Mouse (Mus musculus): ENCODE results near the gene Ttll1. TPM values are rescaled to one million over a fixed set of nuclear protein-coding genes. Genes with fewer than 3 reads are reported as not detected.
"Not testable (repeated sequence)": the region's sequence is repeated elsewhere in the genome, so short reads cannot be mapped to it uniquely, and the experiment has no call there.

Gene Ttll1
- polyA plus RNA-seq, 1 experiment from 2014 or later: 57.0 TPM

DNA sequence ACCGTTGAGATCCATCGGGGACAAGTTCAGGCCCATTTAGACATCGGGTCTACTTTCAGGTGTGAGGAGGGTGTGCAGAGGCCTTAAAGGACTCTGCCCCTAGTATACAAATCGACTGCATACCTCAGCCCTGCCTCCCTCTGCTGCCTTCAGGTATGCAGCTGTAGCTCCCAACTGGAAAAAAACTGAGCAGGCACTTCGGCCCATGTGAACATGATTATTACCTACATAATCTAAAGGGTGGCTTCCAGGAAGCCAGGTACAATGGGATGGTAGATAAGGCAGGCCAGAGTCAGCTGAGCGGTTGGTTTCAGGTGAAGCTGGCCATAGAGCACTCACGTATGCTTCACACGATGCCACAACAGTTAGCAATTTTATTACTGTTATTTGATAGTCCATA, 48.3 kb downstream of the Ttll1 start:
- not testable (repeated sequence) for H3K4me2 ChIP-seq; H3K4me3 ChIP-seq (replicated peaks); ATAC-seq (ENCODE audit: low FRiP score); H3K9me3 ChIP-seq; H3K27ac ChIP-seq; H3K27me3 ChIP-seq; H3K36me3 ChIP-seq (replicated peaks); H3K9ac ChIP-seq
- WGBS: 95% methylated on average over 8 of the region's 8 CpGs
- peaks cover 10% of the 10 kb centered on the region for H3K4me1 ChIP-seq

DNA sequence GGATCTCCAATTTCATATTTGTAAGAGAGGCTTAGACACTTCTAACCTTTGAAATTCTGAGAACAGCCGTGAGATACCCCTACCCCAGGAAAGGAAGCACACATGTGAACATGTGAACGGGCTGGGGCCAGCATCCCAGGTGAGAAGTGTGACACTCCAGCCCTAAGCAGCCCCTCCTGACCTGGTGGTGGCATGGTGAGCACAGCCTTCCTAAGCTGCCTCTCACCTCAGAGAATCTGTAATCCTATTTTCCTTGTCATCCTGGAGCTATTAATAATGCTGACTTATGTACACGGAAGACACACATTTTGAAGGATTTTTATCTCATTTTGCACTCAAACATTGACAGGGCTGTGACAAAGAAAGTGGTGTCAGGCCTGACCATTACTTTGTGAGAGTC, 49.8 kb downstream of the Ttll1 start:
- Histone ChIP-seq H3K36me3 (replicated peaks) (no peaks in the 10 kb centered on the region), H3K4me3 (replicated peaks) (no peak overlapping the region), H3K27me3 (no peaks in the 10 kb centered on the region), H3K4me1 (peaks cover 10% of the 10 kb centered on the region), H3K9ac (no peak overlapping the region), H3K9me3 (no peaks in the 10 kb centered on the region), H3K4me2 (no peak overlapping the region), H3K27ac (no peak overlapping the region)
- 88% methylated on average over 3 of the region's 3 CpGs for WGBS
- ATAC-seq (ENCODE audit: low FRiP score): no peak

- no peaks in the 10 kb centered on the region for H3K9me3 ChIP-seq
- no peaks in the 10 kb centered on the region for H3K27me3 ChIP-seq
- H3K36me3 ChIP-seq (replicated peaks): no peaks in the 10 kb centered on the region
- no peak overlapping the region for H3K9ac ChIP-seq
- no peak overlapping the region for H3K4me2 ChIP-seq
- 88% methylated on average over 1 of the region's 1 CpGs for WGBS
- no peak for ATAC-seq (ENCODE audit: low FRiP score)
- no peak overlapping the region for H3K4me3 ChIP-seq (replicated peaks)
- no peaks in the 10 kb centered on the region for H3K4me1 ChIP-seq
- H3K27ac ChIP-seq: no peak overlapping the region
Measured at GRCm38 (mm10) chr15:83457541-83457940, 53.2 kb downstream of the Ttll1 start.

- H3K4me1 ChIP-seq: no peaks in the 10 kb centered on the region
- H3K27ac ChIP-seq: no peak overlapping the region
- H3K4me3 ChIP-seq (replicated peaks): no peak overlapping the region
- no peaks in the 10 kb centered on the region for H3K9me3 ChIP-seq
- no peaks in the 10 kb centered on the region for H3K36me3 ChIP-seq (replicated peaks)
- no peak overlapping the region for H3K9ac ChIP-seq
- H3K4me2 ChIP-seq: no peak overlapping the region
- WGBS: 93% methylated on average over 5 of the region's 5 CpGs
- ATAC-seq (ENCODE audit: low FRiP score): no peak
- H3K27me3 ChIP-seq: no peaks in the 10 kb centered on the region
Measured at GRCm38 (mm10) chr15:83455637-83456036, 55.1 kb downstream of the Ttll1 start.

DNA sequence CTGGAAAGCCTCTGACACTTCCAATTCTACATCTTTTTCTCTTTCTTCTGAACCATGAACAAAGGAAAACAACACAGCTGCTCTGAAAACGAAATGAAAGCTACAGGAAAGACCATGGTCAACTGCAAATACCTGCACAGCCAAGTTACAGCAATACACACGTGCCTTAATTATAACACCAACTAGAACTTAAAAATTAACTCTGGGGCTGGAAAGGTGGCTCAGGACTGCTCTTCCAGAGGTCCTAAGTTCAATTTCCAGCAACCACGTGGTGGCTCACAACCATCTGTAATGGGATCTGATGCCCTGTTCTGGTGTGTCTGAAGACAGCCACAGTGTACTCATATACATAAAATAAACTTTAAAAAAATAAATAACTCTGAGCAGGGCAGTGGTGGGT, 55.7 kb downstream of the Ttll1 start:
- no peak overlapping the region for H3K4me2 ChIP-seq
- H3K9ac ChIP-seq: no peak overlapping the region
- WGBS: 85% methylated on average over 3 of the region's 3 CpGs
- no peaks in the 10 kb centered on the region for H3K4me1 ChIP-seq
- ATAC-seq (ENCODE audit: low FRiP score): no peak
- H3K27ac ChIP-seq: no peak overlapping the region
- H3K9me3 ChIP-seq: no peaks in the 10 kb centered on the region
- H3K27me3 ChIP-seq: no peaks in the 10 kb centered on the region
- no peaks in the 10 kb centered on the region for H3K36me3 ChIP-seq (replicated peaks)
- no peak overlapping the region for H3K4me3 ChIP-seq (replicated peaks)

GRCm38 (mm10) chr15:83454419-83454818, 56.3 kb downstream of the Ttll1 start:
- no peak overlapping the region for H3K9ac ChIP-seq
- no peaks in the 10 kb centered on the region for H3K27me3 ChIP-seq
- no peaks in the 10 kb centered on the region for H3K9me3 ChIP-seq
- no peak overlapping the region for H3K27ac ChIP-seq
- no peak overlapping the region for H3K4me2 ChIP-seq
- no peaks in the 10 kb centered on the region for H3K4me1 ChIP-seq
- no peak for ATAC-seq (ENCODE audit: low FRiP score)
- no peak overlapping the region for H3K4me3 ChIP-seq (replicated peaks)
- H3K36me3 ChIP-seq (replicated peaks): no peaks in the 10 kb centered on the region
- WGBS: 85% methylated on average over 7 of the region's 7 CpGs

DNA sequence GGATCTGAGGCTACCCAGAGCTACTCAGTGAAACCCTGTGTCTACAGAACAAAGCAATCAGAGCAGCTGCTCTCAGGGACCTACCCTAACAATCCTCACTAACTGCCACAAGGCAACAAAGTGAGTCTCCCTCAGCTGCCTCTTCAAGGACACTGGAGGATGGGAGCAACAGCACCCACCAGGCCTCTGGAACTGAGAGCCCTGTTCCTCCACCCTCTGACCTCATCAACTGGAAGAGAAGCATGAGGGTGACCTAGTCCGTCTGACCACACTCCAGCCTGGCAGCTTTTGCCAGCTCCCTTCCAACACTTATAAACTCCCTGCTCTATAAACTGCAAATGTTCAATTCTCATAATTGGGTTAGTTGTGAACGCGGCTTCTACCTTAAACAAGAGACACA, 56.8 kb downstream of the Ttll1 start:
- Histone ChIP-seq H3K36me3 (replicated peaks) (no peaks in the 10 kb centered on the region), H3K4me3 (replicated peaks) (no peak overlapping the region), H3K9me3 (no peaks in the 10 kb centered on the region), H3K9ac (no peak overlapping the region), H3K4me1 (no peaks in the 10 kb centered on the region), H3K27ac (no peak overlapping the region), H3K4me2 (no peak overlapping the region), H3K27me3 (no peaks in the 10 kb centered on the region)
- no peak for ATAC-seq (ENCODE audit: low FRiP score)
- 85% methylated on average over 3 of the region's 3 CpGs for WGBS

- H3K4me1 ChIP-seq: 0 out of 2 replicates have a peak, but pooled peaks cover 9% of the 10 kb centered on the region
- WGBS: 85% methylated on average over 7 of the region's 7 CpGs
Measured at GRCm38 (mm10) chr15:83452219-83452760, 58.4 kb downstream of the Ttll1 start.

GRCm38 (mm10) chr15:83451621-83452210, 59.0 kb downstream of the Ttll1 start:
- H3K4me3 ChIP-seq (replicated peaks): no peak overlapping the region
- H3K9me3 ChIP-seq: no peaks in the 10 kb centered on the region
- ATAC-seq (ENCODE audit: low FRiP score): no peak
- no peaks in the 10 kb centered on the region for H3K27me3 ChIP-seq
- no peaks in the 10 kb centered on the region for H3K36me3 ChIP-seq (replicated peaks)
- no peak overlapping the region for H3K27ac ChIP-seq
- peaks cover 14% of the 10 kb centered on the region; the same call in 1 of the 2 replicates for H3K4me1 ChIP-seq
- no peak overlapping the region for H3K4me2 ChIP-seq
- 83% methylated on average over 7 of the region's 7 CpGs for WGBS
- no peak overlapping the region for H3K9ac ChIP-seq

More at GRCm38 (mm10) chr15:83452219-83452760, 58.4 kb downstream of the Ttll1 start:
- H3K9ac ChIP-seq: no peak overlapping the region
- H3K36me3 ChIP-seq (replicated peaks): no peaks in the 10 kb centered on the region
- H3K27ac ChIP-seq: no peak overlapping the region
- no peak for ATAC-seq (ENCODE audit: low FRiP score)
- H3K4me2 ChIP-seq: no peak overlapping the region
- H3K4me3 ChIP-seq (replicated peaks): no peak overlapping the region
- H3K27me3 ChIP-seq: no peaks in the 10 kb centered on the region
- no peaks in the 10 kb centered on the region for H3K9me3 ChIP-seq

- H3K4me1 ChIP-seq: peaks cover 25% of the 10 kb centered on the region; the same call in 1 of the 2 replicates
- WGBS: 90% methylated on average over 2 of the region's 2 CpGs
- no peak overlapping the region for H3K4me3 ChIP-seq (replicated peaks)
- no peak for ATAC-seq (ENCODE audit: low FRiP score)
- no peak overlapping the region for H3K9ac ChIP-seq
- H3K27me3 ChIP-seq: no peaks in the 10 kb centered on the region
- no peak overlapping the region for H3K27ac ChIP-seq
- no peak overlapping the region for H3K4me2 ChIP-seq
- no peaks in the 10 kb centered on the region for H3K36me3 ChIP-seq (replicated peaks)
- no peaks in the 10 kb centered on the region for H3K9me3 ChIP-seq
Measured at GRCm38 (mm10) chr15:83450007-83450406, 60.7 kb downstream of the Ttll1 start.

- Histone ChIP-seq H3K9me3 (no peaks in the 10 kb centered on the region), H3K36me3 (replicated peaks) (no peaks in the 10 kb centered on the region), H3K4me2 (no peak overlapping the region), H3K4me1 (peaks cover 26% of the 10 kb centered on the region; the same call in 1 of the 2 replicates), H3K27me3 (no peaks in the 10 kb centered on the region), H3K9ac (no peak overlapping the region), H3K4me3 (replicated peaks) (no peak overlapping the region), H3K27ac (no peak overlapping the region)
- 83% methylated on average over 5 of the region's 5 CpGs for WGBS
- no peak for ATAC-seq (ENCODE audit: low FRiP score)
Measured at GRCm38 (mm10) chr15:83448646-83449045, 62.0 kb downstream of the Ttll1 start.

DNA sequence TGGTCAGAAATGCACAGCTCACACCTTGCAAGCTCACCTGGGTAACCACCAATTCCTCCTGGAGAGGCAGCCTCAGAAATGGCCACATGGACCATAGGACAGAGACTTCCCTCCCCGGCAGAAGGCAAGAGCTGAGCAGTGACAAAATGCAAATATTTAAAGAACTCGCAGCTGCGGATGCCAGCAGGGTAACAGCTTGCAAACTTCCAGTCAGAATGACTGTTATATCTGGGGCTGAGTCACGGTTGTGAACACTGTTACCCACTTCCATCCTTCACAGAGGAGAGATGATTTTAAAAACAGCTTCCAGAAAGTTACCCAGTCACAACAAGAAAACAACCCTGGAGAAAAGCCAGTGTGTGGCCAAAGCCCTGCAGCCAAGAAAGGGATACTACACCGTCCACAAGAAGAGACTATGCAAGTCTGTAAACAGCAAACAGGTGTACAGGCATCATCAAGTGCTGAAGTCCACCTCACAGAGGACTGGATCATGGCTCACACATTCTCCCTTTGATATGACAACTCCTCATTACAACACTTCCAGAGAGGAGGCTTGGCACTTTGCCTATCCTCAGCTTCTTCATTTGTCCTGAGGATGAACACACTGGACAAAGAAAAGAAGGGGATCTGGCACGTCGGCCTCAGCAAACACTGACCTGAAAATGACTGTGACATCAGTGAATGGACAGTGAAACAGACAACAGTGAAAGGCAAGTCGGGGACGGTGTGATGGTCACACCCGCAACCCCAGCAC, 62.7 kb downstream of the Ttll1 start:
- no peak overlapping the region for H3K9ac ChIP-seq
- 77% methylated on average over 10 of the region's 10 CpGs for WGBS
- ATAC-seq (ENCODE audit: low FRiP score): no peak

More for the DNA sequence above, 62.7 kb downstream of the Ttll1 start:
- H3K4me1 ChIP-seq: peaks cover 26% of the 10 kb centered on the region; the same call in 1 of the 2 replicates
- H3K4me3 ChIP-seq (replicated peaks): no peak overlapping the region
- H3K27me3 ChIP-seq: no peaks in the 10 kb centered on the region
- H3K36me3 ChIP-seq (replicated peaks): no peaks in the 10 kb centered on the region
- H3K9me3 ChIP-seq: no peaks in the 10 kb centered on the region
- H3K27ac ChIP-seq: no peak overlapping the region
- no peak overlapping the region for H3K4me2 ChIP-seq

Measured in forebrain, embryonic 12.5 days (tissue).